Mouse (Mus musculus) thymus, adult 2 months (tissue): ENCODE data around the gene Shisa8.

Experiments
- CTCF ChIP-seq: fragments of 200-500 bp; IDR thresholded peaks from 2 replicates; pipeline ENCODE4 v1.5.1; 2012; ENCODE audit warnings: mild to moderate bottlenecking, control low read depth, low read length, moderate library complexity, borderline replicate concordance; ENCODE audit not compliant: control insufficient read depth, poor library complexity, insufficient read depth; ENCODE audit errors: extremely low read depth
- POLR2A ChIP-seq: fragments of 200-500 bp; IDR thresholded peaks from 2 replicates; pipeline ENCODE4 v1.6.1; 2012; ENCODE audit warnings: mild to moderate bottlenecking, low read length, control low read depth, moderate library complexity; ENCODE audit not compliant: control insufficient read depth, poor library complexity, insufficient read depth; ENCODE audit errors: extremely low read depth

DNA sequence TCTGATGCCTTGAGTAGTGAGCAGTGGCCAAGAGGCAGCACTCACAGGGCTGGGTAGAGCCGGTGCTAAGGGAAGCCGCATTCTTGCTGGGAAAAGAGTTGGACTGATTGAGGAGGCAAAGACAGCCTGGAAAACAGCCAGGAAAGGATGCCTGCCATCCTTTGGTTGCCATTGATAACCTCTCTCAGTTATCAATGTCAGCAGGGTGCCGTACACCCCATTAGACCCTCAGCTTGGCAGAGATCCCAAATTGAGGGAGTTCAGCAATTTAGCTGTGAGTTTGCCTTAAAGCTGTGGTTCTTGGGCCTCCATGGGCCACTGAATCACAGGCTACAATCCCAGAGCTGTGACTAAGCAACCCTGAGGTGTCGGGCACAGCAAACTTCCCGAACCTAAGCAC, 31.5 kb downstream of the Shisa8 start:
- no peak for TF ChIP-seq POLR2A
- TF ChIP-seq CTCF = no peak
